Mouse (Mus musculus) brain, embryonic 14.5 days (tissue): Measurements from ENCODE around the gene Fjx1.

Experiments used
- CTCF ChIP-seq: fragments of 200-500 bp; IDR thresholded peaks from 2 replicates; pipeline ENCODE4 v1.5.1; 2012; ENCODE audit warnings: inconsistent platforms, mild to moderate bottlenecking, moderate library complexity, borderline replicate concordance; ENCODE audit not compliant: insufficient read depth, insufficient read length; ENCODE audit errors: extremely low read depth
- POLR2A ChIP-seq: fragments of 200-500 bp; IDR thresholded peaks from 2 replicates; pipeline ENCODE4 v1.6.1; 2012; ENCODE audit warnings: mild to moderate bottlenecking, inconsistent platforms, borderline replicate concordance; ENCODE audit not compliant: poor library complexity, insufficient read depth, insufficient read length, severe bottlenecking; ENCODE audit errors: extremely low read depth

- TF ChIP-seq CTCF = no peak
- no peak for TF ChIP-seq POLR2A
Observed at GRCm38 (mm10) chr2:102416149-102416743, 36.1 kb downstream of the Fjx1 start.
